Mouse (Mus musculus) adrenal gland, postnatal 10 days (tissue): ENCODE results near the gene Mcoln3. TPM values are rescaled to one million over a fixed set of nuclear protein-coding genes. Genes with fewer than 3 reads are reported as not detected.

Experiments
- DNase-seq: peaks from one replicate; pipeline ENCODE4 v3.0.0; 2021; ENCODE audit warnings: mixed read lengths
- total RNA-seq, 2 experiments: library from RNA; stranded (reverse); gene quantifications; 2 replicates each; pipeline ENCODE4 v1.2.3; 2021

Gene Mcoln3
- total RNA-seq, 2 experiments from 2014 or later: 0.55 to 0.90 TPM

DNA sequence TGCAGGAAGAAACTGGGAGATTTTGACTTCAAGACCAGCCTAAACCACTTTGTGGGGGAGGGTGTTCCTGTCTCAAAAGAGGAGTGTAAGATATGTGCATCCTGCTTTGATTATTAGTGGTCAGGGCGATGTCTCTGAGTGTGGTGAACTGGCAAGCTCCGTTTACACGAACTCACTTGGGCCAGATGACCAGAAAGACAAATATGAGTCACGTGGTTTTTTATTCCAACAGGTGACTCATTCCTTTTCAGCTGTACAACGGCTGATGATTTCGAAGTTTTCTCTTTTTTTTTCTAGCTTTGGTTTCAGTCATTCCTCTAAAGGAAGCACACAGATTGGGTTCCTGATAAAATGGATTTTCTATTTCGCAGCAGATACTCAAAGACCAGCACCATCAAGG, 60.0 kb downstream of the Mcoln3 start:
- DNase-seq: no peak

DNA sequence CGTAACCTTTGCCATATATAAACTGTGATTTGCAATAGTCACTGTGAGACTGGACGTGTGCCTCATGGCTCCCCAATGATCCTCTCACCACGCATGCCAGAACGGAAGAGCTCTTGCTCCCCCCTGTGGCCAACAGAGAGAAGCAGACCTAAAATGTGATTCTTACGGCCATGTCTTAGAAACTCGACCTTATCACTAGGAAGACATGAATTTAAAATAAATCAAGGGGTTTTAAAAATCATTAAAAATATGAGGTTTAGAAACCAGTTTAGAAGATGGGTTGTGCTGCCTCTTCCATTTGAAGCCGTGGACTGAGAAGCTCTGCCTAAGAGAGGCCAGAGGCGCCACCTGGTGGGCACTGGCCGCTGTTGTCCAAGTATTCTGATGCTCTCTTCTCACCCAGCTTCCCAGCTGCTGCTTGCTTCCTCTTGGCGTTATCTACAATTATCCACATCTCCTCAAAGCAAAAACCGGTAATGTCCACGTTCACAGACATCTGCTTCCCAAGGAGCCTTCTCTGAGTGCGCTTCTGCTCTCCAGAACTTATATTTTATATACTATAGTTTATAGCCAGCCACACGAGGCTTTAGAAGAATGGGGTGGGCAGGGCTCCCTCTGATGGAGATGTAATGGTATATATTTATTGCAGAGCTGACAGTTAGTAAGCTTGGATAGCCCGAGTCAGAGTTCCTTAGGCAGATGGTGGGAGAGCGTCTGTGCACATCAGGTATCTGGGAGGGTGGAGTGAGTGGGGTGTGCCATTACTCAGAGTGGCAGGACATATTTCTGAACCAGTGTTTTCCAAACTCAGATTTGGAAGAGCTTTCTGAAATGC, 60.7 kb downstream of the Mcoln3 start:
- DNase-seq: peak; percentile 88

DNA sequence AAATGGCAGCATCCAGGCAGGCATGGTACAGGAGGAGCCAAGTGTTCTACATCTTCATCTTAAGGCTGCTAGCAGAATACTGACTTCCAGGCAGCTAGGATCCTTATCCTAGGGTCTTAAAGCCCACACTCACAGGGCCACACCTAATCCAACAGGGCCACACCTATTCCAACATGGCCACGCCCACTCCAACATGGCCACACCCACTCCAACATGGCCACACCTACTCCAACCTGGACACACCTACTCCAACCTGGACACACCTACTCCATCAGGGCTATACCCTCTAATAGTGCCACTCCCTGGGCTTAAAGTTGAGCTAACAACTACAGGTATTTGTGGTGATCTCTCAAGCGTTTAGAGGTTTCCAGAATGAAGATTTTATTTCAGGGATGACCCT, 63.1 kb downstream of the Mcoln3 start:
- DNase-seq: no peak

DNA sequence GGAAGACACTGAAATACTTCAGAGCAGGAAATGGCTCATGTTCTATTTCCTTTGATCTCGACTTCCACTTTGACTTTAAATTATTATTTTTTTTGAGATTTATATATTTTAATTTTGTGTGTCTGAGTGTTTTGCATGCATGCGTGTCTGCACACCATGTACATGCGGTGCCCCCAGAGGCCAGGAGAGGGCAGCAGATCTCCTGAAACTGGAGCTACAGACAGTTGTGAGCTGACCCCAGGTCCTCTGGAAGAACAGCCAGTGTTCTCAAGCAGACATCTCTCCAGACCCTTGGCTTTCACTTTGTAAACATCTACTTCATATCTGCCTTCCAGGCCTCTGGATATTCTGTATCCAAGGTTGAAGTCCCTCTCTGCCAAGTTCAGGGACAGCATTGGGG, 63.7 kb downstream of the Mcoln3 start:
- peak; percentile 78 for DNase-seq

DNA sequence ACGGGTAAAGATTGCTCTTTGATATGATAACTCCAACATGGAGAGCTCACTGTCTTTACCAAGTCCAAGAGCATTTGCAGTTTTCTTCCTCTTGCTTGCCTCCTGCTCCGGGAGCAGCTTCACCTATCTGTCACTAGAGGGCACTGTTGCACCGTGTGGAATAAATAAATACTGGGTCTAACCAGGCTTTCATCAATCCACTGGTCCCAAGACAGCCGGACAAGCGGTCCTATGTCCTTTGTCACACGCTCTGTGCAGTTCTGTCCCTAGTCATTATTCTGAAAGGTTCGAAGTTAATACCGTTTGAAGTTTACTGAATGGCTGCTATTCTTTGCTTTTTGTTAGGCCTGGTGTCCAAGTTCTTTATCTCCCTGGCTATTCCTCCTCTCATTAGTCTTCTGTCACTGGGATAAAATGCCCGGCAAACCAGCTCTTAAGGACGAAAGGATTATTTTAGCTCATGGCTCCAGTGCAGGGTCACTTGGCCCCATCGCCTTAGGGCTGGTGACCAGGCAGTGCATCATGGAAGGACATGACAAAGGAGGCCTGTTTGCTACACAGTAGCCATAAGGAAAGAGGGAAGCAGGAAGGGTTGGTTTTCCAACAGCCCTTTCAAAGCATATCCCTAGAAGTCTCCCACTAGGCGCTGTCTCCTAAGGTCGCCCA, 67.9 kb downstream of the Mcoln3 start:
- DNase-seq: peak; percentile 70

DNA sequence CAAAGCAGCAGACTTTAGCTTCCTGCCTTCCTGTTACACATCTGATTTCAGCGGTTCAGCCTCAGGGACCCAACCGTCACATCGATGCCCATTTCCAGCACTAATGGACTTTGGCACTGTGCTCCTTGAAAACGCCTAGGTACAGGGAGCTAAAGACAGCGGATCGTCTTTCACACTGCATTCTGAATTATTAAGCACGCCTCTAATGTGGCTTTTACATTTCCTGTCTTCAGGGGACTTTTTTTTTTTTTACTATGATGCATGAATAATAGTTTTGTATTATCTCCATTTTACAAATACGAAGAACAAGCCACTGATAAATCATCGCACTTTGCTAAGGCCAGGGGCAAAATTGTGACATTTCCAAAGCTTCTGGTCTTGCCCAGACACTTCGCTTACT, 68.8 kb downstream of the Mcoln3 start:
- DNase-seq: no peak

DNA sequence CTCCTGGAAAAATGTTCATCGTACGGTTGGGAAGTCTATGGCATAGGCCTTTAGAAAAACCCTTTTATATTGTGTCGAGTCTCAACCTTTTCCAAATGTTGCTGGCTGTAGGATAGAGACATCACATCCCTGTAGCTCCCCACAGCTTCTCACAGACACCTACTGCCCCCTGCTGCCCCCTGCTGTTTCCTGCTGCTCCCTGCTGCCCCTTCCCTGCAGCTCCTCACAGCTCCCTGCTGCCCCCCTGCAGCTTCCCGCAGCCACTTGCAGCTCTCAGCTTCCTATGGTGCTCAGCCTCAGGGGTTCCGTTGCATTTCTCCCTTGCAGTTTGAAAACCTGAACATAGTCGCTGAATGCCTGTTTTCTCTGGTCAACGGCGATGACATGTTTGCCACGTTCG, 72.7 kb downstream of the Mcoln3 start:
- DNase-seq: no peak

Other genes starting within 250 kb of the Mcoln3 start
- 10 to 100 TPM; 24.3 to 25.5 TPM for gene Bcl10, start 194.6 kb upstream of the Mcoln3 start, total RNA-seq
- gene 2410004B18Rik, start 179.4 kb upstream of the Mcoln3 start, total RNA-seq: 10 to 100 TPM; 21.4 to 22.3 TPM
- 1 to 10 TPM; 6.3 to 7.9 TPM for gene Syde2, start 129.6 kb upstream of the Mcoln3 start, total RNA-seq
- gene Wdr63, start 9.3 kb upstream of the Mcoln3 start, total RNA-seq: under 1 TPM; 0.15 to 0.39 TPM
- 1 to 10 TPM; 1.7 to 1.9 TPM for gene Mcoln2, start 32.4 kb downstream of the Mcoln3 start, total RNA-seq
- under 1 TPM; 0.15 to 0.69 TPM for gene Lpar3, start 103.5 kb downstream of the Mcoln3 start, total RNA-seq